Mouse (Mus musculus) stomach, postnatal 0 days (tissue): Measurements from ENCODE around the gene Sdc4. TPM values are rescaled to one million over a fixed set of nuclear protein-coding genes. Genes with fewer than 3 reads are reported as not detected.
A peak's percentile ranks its signal among the peaks of the same experiment; 100 is the strongest.

Experiments used
- ATAC-seq: fragments of 200-750 bp; cut with Nextera tagmentation; 2 replicates; pipeline ENCODE4 v1.8.0; 2017; ENCODE audit not compliant: low FRiP score, low TSS enrichment
- DNase-seq: peaks from one replicate; pipeline ENCODE4 v3.0.0-alpha.2; 2016; ENCODE audit warnings: low spot score
- H3K27ac ChIP-seq: fragments of 300-500 bp; sonication (generic); replicated peaks from 2 replicates; pipeline ENCODE4 v1.5.1; 2014; ENCODE audit warnings: mild to moderate bottlenecking, control low read depth
- H3K27me3 ChIP-seq: fragments of 300-500 bp; sonication (generic); 2 replicates; pipeline ENCODE4 v1.6.1; 2014; ENCODE audit warnings: low read length; ENCODE audit not compliant: control insufficient read depth, insufficient read depth
- H3K36me3 ChIP-seq: fragments of 300-500 bp; sonication (generic); 2 replicates; pipeline ENCODE4 v1.6.1; 2014; ENCODE audit warnings: low read length, mixed read lengths; ENCODE audit not compliant: control insufficient read depth, insufficient read depth
- H3K4me1 ChIP-seq: fragments of 300-500 bp; sonication (generic); replicated peaks from 2 replicates; pipeline ENCODE4 v1.6.1; 2014; ENCODE audit warnings: antibody characterized with exemption; ENCODE audit not compliant: control insufficient read depth, insufficient read depth
- H3K4me2 ChIP-seq: fragments of 300-500 bp; sonication (generic); replicated peaks from 2 replicates; pipeline ENCODE4 v1.6.1; 2014; ENCODE audit warnings: low read depth, mild to moderate bottlenecking, control low read depth, moderate library complexity
- H3K4me3 ChIP-seq: fragments of 300-500 bp; sonication (generic); 2 replicates; pipeline ENCODE4 v1.5.1; 2014; ENCODE audit warnings: low read depth, low read length, control low read depth
- H3K9ac ChIP-seq: fragments of 300-500 bp; sonication (generic); 2 replicates; pipeline ENCODE4 v1.6.1; 2014; ENCODE audit warnings: mild to moderate bottlenecking, low read length, control low read depth, mixed read lengths
- H3K9me3 ChIP-seq: fragments of 300-500 bp; sonication (generic); 2 replicates; pipeline ENCODE4 v1.6.1; 2016; ENCODE audit warnings: low read length; ENCODE audit not compliant: control insufficient read depth
- CTCF ChIP-seq: IDR thresholded peaks from 2 replicates; pipeline ENCODE4 v1.5.1; 2016; ENCODE audit warnings: antibody characterized with exemption, low read depth, mild to moderate bottlenecking, moderate library complexity
- EP300 ChIP-seq: optimal IDR thresholded peaks from 2 replicates; pipeline ENCODE3; 2016; ENCODE audit warnings: antibody characterized with exemption
- WGBS: fragments of 180-500 bp; shearing (Covaris S2); extraction: QIAGEN DNeasy Blood & Tissue Kit; methylation state at CpG from one replicate; pipeline ENCODE4 v1.1.7; 2014; 5-methylcytosine and 5-hydroxymethylcytosine counted together
- polyA plus RNA-seq: library from polyadenylated mRNA; unstranded; fragments of >200 nt; fragmentation: Nextera tagmentation; extraction: Ambion mirVana; gene quantifications from 2 replicates; pipeline ENCODE4 v1.2.1, GENCODE M21; 2015

Gene Sdc4
- polyA plus RNA-seq, 1 experiment from 2014 or later: 133 TPM

- Histone ChIP-seq H3K9ac (peak overlapping the region; percentile 62), H3K9me3 (no peaks in the 10 kb centered on the region), H3K27me3 (no peaks in the 10 kb centered on the region), H3K27ac (peak overlapping the region; percentile 92), H3K4me1 (peaks cover 39% of the 10 kb centered on the region), H3K4me2 (peak overlapping the region; percentile 49), H3K4me3 (0 out of 2 replicates have a peak overlapping the region, but pooled peaks have one; percentile 8), H3K36me3 (peaks cover 9% of the 10 kb centered on the region)
- TF ChIP-seq CTCF: 0 out of 2 replicates have a peak, but pooled peaks have one; percentile 1
- TF ChIP-seq EP300: no peak
- 12% methylated on average over 22 of the region's 22 CpGs for WGBS
- DNase-seq (peak; percentile 61), ATAC-seq (peak; percentile 10)
Observed at GRCm38 (mm10) chr2:164432541-164433191, 11.0 kb downstream of the Sdc4 start.

DNA sequence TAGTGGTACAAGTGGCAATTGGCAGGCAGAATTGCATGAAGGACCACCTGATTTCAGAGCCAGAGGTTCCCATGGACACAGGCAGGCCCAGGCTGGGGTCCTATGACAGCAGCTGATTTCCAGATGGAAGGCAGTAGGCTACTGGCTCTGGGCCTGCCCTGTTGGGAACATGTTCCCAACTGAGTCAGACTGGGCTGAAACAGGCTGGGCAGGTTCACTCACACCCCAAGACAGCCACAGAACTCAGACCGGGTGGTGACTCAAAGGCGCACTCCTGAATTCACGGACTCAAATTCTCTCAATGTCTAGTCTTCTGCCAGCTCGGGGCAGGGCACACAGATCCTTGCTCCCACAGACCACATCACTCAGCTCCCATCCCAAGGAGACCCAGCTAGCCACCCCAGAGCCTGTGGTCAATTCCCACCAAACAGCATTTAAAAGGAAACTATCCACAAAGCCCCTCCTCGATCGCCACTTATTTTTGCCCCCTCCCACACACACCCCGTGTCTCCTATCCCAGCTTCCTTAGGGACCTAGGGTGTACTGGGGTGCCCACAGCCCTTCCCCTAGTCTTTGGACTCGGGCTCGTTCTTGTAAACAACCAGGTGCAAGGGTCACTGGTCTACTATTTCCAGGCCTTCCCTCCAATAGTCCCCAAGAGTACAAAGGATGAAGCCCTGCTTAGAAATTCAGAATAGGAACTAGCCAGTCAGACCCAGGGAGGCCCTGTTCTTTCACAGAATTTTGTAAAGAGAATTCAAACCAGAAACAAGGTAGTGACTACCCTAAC is 11.8 kb downstream of the Sdc4 start:
- peak overlapping the region; percentile 62 for H3K9ac ChIP-seq
- H3K4me3 ChIP-seq: no peak overlapping the region
- peaks cover 12% of the 10 kb centered on the region for H3K36me3 ChIP-seq
- H3K27ac ChIP-seq: peak overlapping the region; percentile 92
- DNase-seq (peak; percentile 79), ATAC-seq (peak; percentile 68)
- H3K4me1 ChIP-seq: peaks cover 39% of the 10 kb centered on the region
- H3K27me3 ChIP-seq: no peaks in the 10 kb centered on the region
- peak overlapping the region; percentile 49 for H3K4me2 ChIP-seq
- no peak for TF ChIP-seq CTCF
- no peak for TF ChIP-seq EP300
- WGBS: 43% methylated on average over 9 of the region's 9 CpGs
- no peaks in the 10 kb centered on the region for H3K9me3 ChIP-seq

- Histone ChIP-seq H3K4me1 (peaks cover 29% of the 10 kb centered on the region), H3K36me3 (peaks cover 18% of the 10 kb centered on the region), H3K9me3 (no peaks in the 10 kb centered on the region), H3K4me3 (no peak overlapping the region), H3K27me3 (no peaks in the 10 kb centered on the region), H3K4me2 (peak overlapping the region; percentile 5; the same call in 1 of the 2 replicates), H3K27ac (peak overlapping the region; percentile 69), H3K9ac (no peak overlapping the region)
- no peak for TF ChIP-seq EP300
- peak; percentile 46 for TF ChIP-seq CTCF
- 7% methylated on average over 7 of the region's 7 CpGs for WGBS
- DNase-seq (peak; percentile 49), ATAC-seq (no peak)
Observed at GRCm38 (mm10) chr2:164430697-164431096, 13.0 kb downstream of the Sdc4 start.

DNA sequence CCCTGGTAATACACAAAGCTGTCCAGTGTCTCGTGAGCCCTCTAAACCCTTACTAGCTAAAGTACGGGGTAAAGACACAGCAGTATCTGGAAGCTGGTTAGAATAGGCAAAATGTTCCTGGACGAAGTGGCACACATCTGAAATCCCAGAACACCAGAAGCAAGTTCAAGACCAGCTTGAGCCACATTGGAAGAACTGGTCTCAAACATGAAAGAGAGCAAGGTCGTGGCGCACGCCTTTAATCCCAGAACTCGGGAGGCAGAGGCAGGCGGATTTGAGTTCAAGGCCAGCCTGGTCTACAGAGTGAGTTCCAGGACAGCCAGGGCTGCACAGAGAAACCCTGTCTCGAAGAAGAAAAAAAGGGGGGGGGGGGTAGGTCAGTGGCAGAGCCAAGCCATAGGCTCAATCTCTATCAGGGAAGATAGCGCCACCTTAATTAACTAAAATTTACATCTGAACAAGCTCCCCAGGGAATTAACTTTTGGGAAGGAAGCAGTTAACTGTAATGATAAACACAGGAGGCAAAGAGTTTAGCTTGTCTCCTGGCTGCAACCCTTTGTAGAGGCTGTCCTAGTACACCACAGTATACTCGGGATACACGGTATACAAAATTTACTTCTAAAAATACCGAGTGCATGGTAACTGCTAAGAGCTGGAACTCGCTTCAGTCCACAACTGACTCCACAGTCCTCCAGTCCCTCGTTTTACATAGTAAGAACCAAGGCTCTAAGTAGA is 13.6 kb downstream of the Sdc4 start:
- H3K4me3 ChIP-seq: no peak overlapping the region

DNA sequence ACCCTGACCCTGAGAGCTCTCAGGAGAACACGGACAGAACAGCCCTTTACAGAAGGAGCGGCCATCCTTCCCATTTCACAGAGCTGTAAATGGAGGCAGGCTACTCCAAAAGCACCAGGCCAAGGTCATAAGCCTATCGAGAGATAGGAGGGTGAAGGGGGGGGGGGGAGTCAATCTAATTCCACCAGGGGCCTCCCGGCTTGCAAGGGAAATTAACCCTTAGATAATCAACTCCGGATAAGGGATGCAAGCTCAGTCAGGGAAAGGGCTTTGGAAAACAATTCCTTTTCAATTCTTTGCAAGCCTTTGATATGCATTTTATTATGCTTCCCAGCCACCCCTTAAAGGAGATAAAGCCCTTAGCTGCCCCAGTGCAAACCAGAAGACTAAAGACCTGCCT is 15.2 kb downstream of the Sdc4 start:
- WGBS: 39% methylated on average over 5 of the region's 5 CpGs
- H3K4me2 ChIP-seq: no peak overlapping the region
- no peak for ATAC-seq
- peaks cover 22% of the 10 kb centered on the region for H3K36me3 ChIP-seq
- no peak for TF ChIP-seq CTCF
- no peak for TF ChIP-seq EP300
- H3K9me3 ChIP-seq: no peaks in the 10 kb centered on the region
- no peak for DNase-seq
- no peak overlapping the region for H3K9ac ChIP-seq
- no peak overlapping the region for H3K4me3 ChIP-seq
- H3K4me1 ChIP-seq: peaks cover 15% of the 10 kb centered on the region
- no peaks in the 10 kb centered on the region for H3K27me3 ChIP-seq
- H3K27ac ChIP-seq: no peak overlapping the region

More for the DNA sequence above, 13.6 kb downstream of the Sdc4 start:
- 56% methylated on average over 15 of the region's 15 CpGs for WGBS
- Histone ChIP-seq H3K4me2 (no peak overlapping the region), H3K27me3 (no peaks in the 10 kb centered on the region), H3K36me3 (peaks cover 18% of the 10 kb centered on the region), H3K9ac (no peak overlapping the region), H3K27ac (peak overlapping the region; percentile 69), H3K4me1 (peaks cover 26% of the 10 kb centered on the region), H3K9me3 (no peaks in the 10 kb centered on the region)
- ATAC-seq (no peak), DNase-seq (no peak)
- no peak for TF ChIP-seq EP300
- TF ChIP-seq CTCF: no peak
